Mouse (Mus musculus): ENCODE measurements at regions not wholly inside any gene's neighbourhood (a gene's known extent, or its start where the extent isn't known, plus 50 kb on each side); places are given as distances from the start of the nearest gene placed in this dataset.

DNA sequence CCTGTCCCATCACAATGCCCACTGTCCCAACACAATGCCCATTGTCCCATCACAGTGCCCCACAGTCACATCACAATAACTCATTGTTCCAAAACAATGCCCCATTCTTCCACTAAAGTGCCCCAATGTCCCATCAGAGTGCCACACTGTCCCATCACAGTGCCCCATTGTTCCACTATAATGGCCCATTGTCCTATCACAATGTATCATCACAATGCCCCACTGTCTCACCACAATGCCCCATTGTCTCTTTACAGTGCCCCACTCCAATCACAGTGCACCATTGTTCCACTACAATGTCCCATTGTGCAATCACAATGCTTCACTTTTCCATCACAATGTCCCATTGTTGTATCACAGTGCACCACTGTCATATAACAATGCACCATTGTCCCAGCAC lies 265.7 kb downstream of the Plekhb2 start:
- no peak for TF ChIP-seq CTCF (IDR thresholded peaks at IDR 0.05; ENCODE audit: low read depth)
- Histone ChIP-seq H3K9me3 (replicated peaks; ENCODE audit: low read length) (no peaks in the 10 kb centered on the region), H3K27ac (no peak overlapping the region), H3K36me3 (ENCODE audit: insufficient read depth, low read length) (no peaks in the 10 kb centered on the region), H3K4me1 (replicated peaks; ENCODE audit: insufficient read depth, low read length) (no peaks in the 10 kb centered on the region), H3K4me2 (ENCODE audit: low read length) (no peak overlapping the region), H3K9ac (ENCODE audit: low read depth, low read length) (no peak overlapping the region), H3K4me3 (replicated peaks; ENCODE audit: low read depth, low read length) (no peak overlapping the region), H3K27me3 (ENCODE audit: insufficient read depth, low read length) (no peaks in the 10 kb centered on the region)
- ATAC-seq (replicated peaks; ENCODE audit: low FRiP score, low read depth) (no peak), DNase-seq (ENCODE audit: low spot score) (no peak)

DNA sequence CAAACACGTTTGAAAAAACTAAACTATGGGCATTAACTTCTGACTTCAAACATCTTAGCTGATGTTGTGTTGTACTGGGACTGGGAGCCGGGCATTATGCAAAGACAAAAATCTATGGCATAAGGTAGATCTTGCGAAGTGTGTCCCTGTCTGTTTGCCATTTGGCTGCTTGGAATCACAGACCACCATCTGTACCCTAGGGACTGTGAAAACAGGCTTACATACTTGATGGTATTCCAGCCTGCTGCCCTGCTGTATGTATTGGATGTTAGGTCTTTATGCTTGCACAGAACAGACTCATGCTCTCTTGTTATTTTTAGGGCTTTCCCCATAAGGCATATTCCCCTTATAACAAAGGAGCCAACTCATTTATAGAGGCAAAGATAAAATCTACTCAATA lies 288.1 kb downstream of the Plekhb2 start:
- ATAC-seq (replicated peaks; ENCODE audit: low FRiP score, low read depth) (no peak), DNase-seq (ENCODE audit: low spot score) (no peak)
- H3K9ac ChIP-seq (ENCODE audit: low read depth, low read length): no peak overlapping the region
- no peaks in the 10 kb centered on the region for H3K27me3 ChIP-seq (ENCODE audit: insufficient read depth, low read length)
- no peak for TF ChIP-seq CTCF (IDR thresholded peaks at IDR 0.05; ENCODE audit: low read depth)
- WGBS: 79% methylated on average over 3 of the region's 3 CpGs
- H3K4me2 ChIP-seq (ENCODE audit: low read length): no peak overlapping the region
- H3K9me3 ChIP-seq (replicated peaks; ENCODE audit: low read length): no peaks in the 10 kb centered on the region
- no peak overlapping the region for H3K27ac ChIP-seq
- H3K4me3 ChIP-seq (replicated peaks; ENCODE audit: low read depth, low read length): no peak overlapping the region
- no peaks in the 10 kb centered on the region for H3K4me1 ChIP-seq (replicated peaks; ENCODE audit: insufficient read depth, low read length)
- no peaks in the 10 kb centered on the region for H3K36me3 ChIP-seq (ENCODE audit: insufficient read depth, low read length)

DNA sequence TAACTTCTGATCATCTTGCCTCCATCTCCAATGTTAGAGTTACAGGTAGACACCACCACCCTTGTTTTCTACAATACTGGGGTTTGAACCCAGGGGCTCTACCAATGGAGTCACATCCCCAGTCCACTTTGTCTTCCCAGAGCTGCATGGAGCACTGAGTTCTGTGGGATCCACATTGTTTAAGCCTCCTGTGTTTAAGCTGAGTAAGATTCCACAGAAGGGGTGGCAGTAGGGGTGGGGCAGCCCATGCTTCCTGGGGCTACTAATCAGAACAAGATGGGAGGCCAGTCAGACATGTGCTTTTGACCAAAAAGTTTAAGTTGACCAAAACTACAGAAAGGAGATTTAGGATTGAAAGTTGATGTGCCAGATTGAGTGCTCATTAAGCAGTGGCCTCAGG lies 299.3 kb downstream of the Plekhb2 start:
- H3K9ac ChIP-seq (ENCODE audit: low read depth, low read length): no peak overlapping the region
- no peaks in the 10 kb centered on the region for H3K9me3 ChIP-seq (replicated peaks; ENCODE audit: low read length)
- no peak for TF ChIP-seq CTCF (IDR thresholded peaks at IDR 0.05; ENCODE audit: low read depth)
- H3K4me2 ChIP-seq (ENCODE audit: low read length): no peak overlapping the region
- DNase-seq (ENCODE audit: low spot score) (no peak), ATAC-seq (replicated peaks; ENCODE audit: low FRiP score, low read depth) (no peak)
- no peak overlapping the region for H3K27ac ChIP-seq
- no peaks in the 10 kb centered on the region for H3K27me3 ChIP-seq (ENCODE audit: insufficient read depth, low read length)
- H3K4me1 ChIP-seq (replicated peaks; ENCODE audit: insufficient read depth, low read length): no peaks in the 10 kb centered on the region
- no peaks in the 10 kb centered on the region for H3K36me3 ChIP-seq (ENCODE audit: insufficient read depth, low read length)
- no peak overlapping the region for H3K4me3 ChIP-seq (replicated peaks; ENCODE audit: low read depth, low read length)

DNA sequence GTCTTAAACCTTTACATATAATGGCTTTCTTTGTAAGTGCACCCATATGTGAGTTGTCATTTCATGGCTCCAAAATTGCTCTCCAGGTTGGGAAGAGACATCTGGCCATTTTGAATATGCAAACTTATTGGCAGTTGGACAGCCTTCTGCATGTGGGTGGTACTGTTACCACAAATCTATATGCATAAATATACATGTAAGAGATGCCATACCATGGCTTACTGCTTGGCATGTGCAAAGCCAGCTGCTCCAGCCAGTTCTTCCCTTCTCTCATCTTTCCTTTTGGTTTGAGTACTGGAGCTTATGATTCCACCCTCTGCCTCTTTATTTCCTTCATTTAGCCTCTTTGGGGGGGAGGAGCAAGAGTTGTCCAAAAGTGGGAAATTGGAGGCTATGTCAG lies 312.7 kb downstream of the Plekhb2 start:
- DNase-seq (ENCODE audit: low spot score) (no peak), ATAC-seq (replicated peaks; ENCODE audit: low FRiP score, low read depth) (no peak)
- Histone ChIP-seq H3K4me2 (ENCODE audit: low read length) (no peak overlapping the region), H3K9ac (ENCODE audit: low read depth, low read length) (no peak overlapping the region), H3K27me3 (ENCODE audit: insufficient read depth, low read length) (no peaks in the 10 kb centered on the region), H3K4me1 (replicated peaks; ENCODE audit: insufficient read depth, low read length) (no peaks in the 10 kb centered on the region), H3K4me3 (replicated peaks; ENCODE audit: low read depth, low read length) (no peak overlapping the region), H3K9me3 (replicated peaks; ENCODE audit: low read length) (no peaks in the 10 kb centered on the region), H3K27ac (no peak overlapping the region), H3K36me3 (ENCODE audit: insufficient read depth, low read length) (no peaks in the 10 kb centered on the region)
- no peak for TF ChIP-seq CTCF (IDR thresholded peaks at IDR 0.05; ENCODE audit: low read depth)

DNA sequence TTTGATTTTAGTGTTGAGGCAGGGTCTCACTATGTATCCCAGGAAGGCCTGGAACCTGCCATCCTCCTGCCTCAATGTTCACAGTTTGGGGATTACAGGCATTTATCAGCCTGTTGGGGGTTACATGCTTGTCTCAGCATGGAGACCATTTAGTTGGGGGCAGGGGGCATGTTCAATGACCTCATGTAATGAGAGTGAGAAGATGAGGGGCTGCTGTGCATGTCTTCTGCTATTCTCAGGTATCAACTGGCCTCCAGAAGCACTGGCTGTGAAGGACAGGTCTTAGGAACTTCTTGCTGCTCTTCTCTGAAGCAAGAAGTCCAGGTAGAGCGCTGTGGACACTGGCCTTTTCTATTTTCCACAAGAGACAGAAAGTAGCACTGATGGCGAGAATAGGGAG lies 350.9 kb downstream of the Plekhb2 start:
- no peak overlapping the region for H3K4me3 ChIP-seq (replicated peaks; ENCODE audit: low read depth, low read length)
- no peaks in the 10 kb centered on the region for H3K9me3 ChIP-seq (replicated peaks; ENCODE audit: low read length)
- ATAC-seq (replicated peaks; ENCODE audit: low FRiP score, low read depth): no peak
- 96% methylated on average over 2 of the region's 2 CpGs for WGBS
- no peak overlapping the region for H3K9ac ChIP-seq (ENCODE audit: low read depth, low read length)
- no peak overlapping the region for H3K27ac ChIP-seq
- H3K36me3 ChIP-seq (ENCODE audit: insufficient read depth, low read length): no peaks in the 10 kb centered on the region
- no peak for DNase-seq (ENCODE audit: low spot score)
- no peaks in the 10 kb centered on the region for H3K27me3 ChIP-seq (ENCODE audit: insufficient read depth, low read length)
- H3K4me1 ChIP-seq (replicated peaks; ENCODE audit: insufficient read depth, low read length): no peaks in the 10 kb centered on the region
- no peak for TF ChIP-seq CTCF (IDR thresholded peaks at IDR 0.05; ENCODE audit: low read depth)
- H3K4me2 ChIP-seq (ENCODE audit: low read length): no peak overlapping the region

DNA sequence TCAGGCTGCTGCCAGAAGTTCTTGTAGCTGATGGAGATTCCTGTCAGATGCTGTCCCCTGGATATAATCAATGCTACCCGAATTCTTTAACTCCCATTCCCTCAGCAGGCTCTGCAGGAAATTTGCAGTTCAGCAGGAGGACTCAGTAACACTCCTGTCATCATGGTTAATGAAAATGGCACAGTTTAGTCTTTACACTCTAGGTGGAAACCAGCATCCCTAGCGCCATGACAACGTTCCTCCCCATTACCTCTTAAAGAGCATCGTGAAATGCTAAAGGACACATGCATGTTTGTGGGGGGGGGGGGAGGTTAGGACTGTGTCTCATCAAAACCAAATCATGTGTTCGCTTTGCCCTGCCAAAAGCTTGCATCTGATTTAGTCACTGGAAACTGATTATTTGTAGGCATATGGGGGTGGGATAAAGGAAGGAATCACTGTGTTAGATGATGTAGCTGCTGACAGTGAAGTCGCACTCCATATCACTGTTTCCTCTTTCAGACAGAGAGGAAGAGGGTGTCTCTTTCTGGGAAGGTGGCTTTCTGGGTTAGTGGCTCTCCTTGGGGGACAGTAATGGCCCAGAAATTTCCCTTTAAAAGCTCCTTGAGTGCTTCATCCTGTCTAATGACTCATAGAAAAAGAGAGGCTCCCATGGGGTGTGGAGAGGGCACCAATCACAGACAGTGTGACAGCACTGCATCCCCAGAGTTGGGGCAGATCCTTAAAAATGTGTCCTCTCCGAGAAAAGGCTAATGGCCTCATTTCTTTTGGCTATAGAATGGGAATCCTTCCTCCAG lies 351.5 kb downstream of the Plekhb2 start:
- no peaks in the 10 kb centered on the region for H3K27me3 ChIP-seq (ENCODE audit: insufficient read depth, low read length)
- 79% methylated on average over 7 of the region's 7 CpGs for WGBS
- ATAC-seq (replicated peaks; ENCODE audit: low FRiP score, low read depth) (no peak), DNase-seq (ENCODE audit: low spot score) (no peak)
- no peak for TF ChIP-seq CTCF (IDR thresholded peaks at IDR 0.05; ENCODE audit: low read depth)
- H3K27ac ChIP-seq: no peak overlapping the region
- no peaks in the 10 kb centered on the region for H3K36me3 ChIP-seq (ENCODE audit: insufficient read depth, low read length)
- no peaks in the 10 kb centered on the region for H3K9me3 ChIP-seq (replicated peaks; ENCODE audit: low read length)
- H3K4me2 ChIP-seq (ENCODE audit: low read length): no peak overlapping the region
- no peaks in the 10 kb centered on the region for H3K4me1 ChIP-seq (replicated peaks; ENCODE audit: insufficient read depth, low read length)
- no peak overlapping the region for H3K9ac ChIP-seq (ENCODE audit: low read depth, low read length)
- no peak overlapping the region for H3K4me3 ChIP-seq (replicated peaks; ENCODE audit: low read depth, low read length)

DNA sequence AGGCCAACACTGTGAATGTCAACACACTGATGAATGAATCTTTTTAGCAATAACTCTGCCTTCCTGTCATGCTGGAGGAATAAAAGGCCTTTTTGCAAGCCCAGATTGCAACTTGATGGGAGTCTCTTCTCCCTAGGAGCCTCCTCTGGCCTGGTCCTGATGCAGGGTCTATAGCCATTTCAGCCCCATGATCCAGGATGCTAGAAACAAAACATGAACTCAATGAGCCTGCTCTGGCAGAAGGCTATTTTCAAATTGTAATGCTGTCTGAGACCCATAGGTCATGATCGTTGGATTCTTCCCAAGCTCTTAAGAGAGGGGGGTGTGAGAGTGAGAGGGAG lies 352.1 kb downstream of the Plekhb2 start:
- H3K4me1 ChIP-seq (replicated peaks; ENCODE audit: insufficient read depth, low read length): no peaks in the 10 kb centered on the region
- no peak for ATAC-seq (replicated peaks; ENCODE audit: low FRiP score, low read depth)
- H3K4me3 ChIP-seq (replicated peaks; ENCODE audit: low read depth, low read length): no peak overlapping the region
- no peak overlapping the region for H3K9ac ChIP-seq (ENCODE audit: low read depth, low read length)
- H3K27me3 ChIP-seq (ENCODE audit: insufficient read depth, low read length): no peaks in the 10 kb centered on the region
- no peaks in the 10 kb centered on the region for H3K9me3 ChIP-seq (replicated peaks; ENCODE audit: low read length)
- TF ChIP-seq CTCF (IDR thresholded peaks at IDR 0.05; ENCODE audit: low read depth): no peak
- DNase-seq (ENCODE audit: low spot score): no peak
- H3K36me3 ChIP-seq (ENCODE audit: insufficient read depth, low read length): no peaks in the 10 kb centered on the region
- no peak overlapping the region for H3K27ac ChIP-seq
- no peak overlapping the region for H3K4me2 ChIP-seq (ENCODE audit: low read length)
- 50% methylated on average over 1 of the region's 1 CpGs for WGBS

Measured in kidney, postnatal 0 days (tissue).